ENCODE assay signal across 8 mouse cellular contexts in genomic region chr19:41911178-41912073, GRCm38 (mm10). TPM values are rescaled to one million over a fixed set of nuclear protein-coding genes. Genes with fewer than 3 reads are reported as not detected.
A peak's percentile ranks its signal among the peaks of the same experiment; 100 is the strongest.
DNase-seq lines count a peak whose midpoint lies in the region; ATAC-seq and TF ChIP-seq lines count a peak whose summit lies in the region.

Pgam1 (plus strand) TSS chr19:41911923.

- TF ChIP-seq EP300 in ES-Bruce4 (IDR thresholded peaks at IDR 0.05; ENCODE audit: insufficient read depth, low read depth, low read length) = peak; percentile 82; the same call in 1 of the 2 replicates
- no peak; the same call in 1 of the 2 replicates for TF ChIP-seq EP300 in liver, postnatal 0 days (IDR thresholded peaks at IDR 0.05; ENCODE audit: low read depth)

- peak; percentile 89 for ATAC-seq in cerebellum, adult (ENCODE audit: insufficient number of reproducible peaks, low FRiP score, low TSS enrichment)
- ATAC-seq in forebrain, embryonic 13.5 days = peak; percentile 96
- ATAC-seq in liver, postnatal 0 days = peak; percentile 94
- peak; percentile 93 for ATAC-seq in neural tube, embryonic 14.5 days (ENCODE audit: low read depth)

- no peaks in the 10 kb centered on the region for H3K9me3 ChIP-seq in ES-Bruce4 (replicated peaks; ENCODE audit: control insufficient read depth, insufficient read depth, low read length, poor library complexity, severe bottlenecking)
- H3K9me3 ChIP-seq in forebrain, embryonic 13.5 days (replicated peaks) = no peaks in the 10 kb centered on the region
- no peaks in the 10 kb centered on the region for H3K9me3 ChIP-seq in liver, postnatal 0 days (ENCODE audit: low read length)
- H3K9me3 ChIP-seq in neural tube, embryonic 14.5 days (ENCODE audit: control insufficient read depth, low read length) = no peaks in the 10 kb centered on the region

- peak within 1 kb of the TSS; percentile 90 for H3K9ac ChIP-seq in ES-Bruce4 (ENCODE audit: low read depth, poor library complexity, severe bottlenecking)
- H3K9ac ChIP-seq in forebrain, embryonic 13.5 days = peak within 1 kb of the TSS; percentile 89
- peak within 1 kb of the TSS; percentile 87 for H3K9ac ChIP-seq in liver, postnatal 0 days (replicated peaks)
- H3K9ac ChIP-seq in neural tube, embryonic 14.5 days (replicated peaks; ENCODE audit: low read depth, low read length) = peak within 1 kb of the TSS; percentile 74

- peak within 1 kb of the TSS; percentile 88 for H3K27ac ChIP-seq in ES-Bruce4 (ENCODE audit: insufficient read depth, low read length)
- H3K27ac ChIP-seq in forebrain, embryonic 13.5 days = peak within 1 kb of the TSS; percentile 80
- peak within 1 kb of the TSS; percentile 92 for H3K27ac ChIP-seq in liver, postnatal 0 days (ENCODE audit: low read depth)
- H3K27ac ChIP-seq in neural tube, embryonic 14.5 days (ENCODE audit: low read depth, low read length) = peak within 1 kb of the TSS; percentile 82

- peaks cover 23% of the 10 kb centered on the region for H3K36me3 ChIP-seq in ES-Bruce4 (ENCODE audit: control insufficient read depth, insufficient read depth, low read length, poor library complexity, severe bottlenecking)
- peaks cover 11% of the 10 kb centered on the region for H3K36me3 ChIP-seq in forebrain, embryonic 13.5 days (ENCODE audit: poor library complexity, severe bottlenecking)
- H3K36me3 ChIP-seq in liver, postnatal 0 days (replicated peaks; ENCODE audit: insufficient read depth, low read length) = peaks cover 19% of the 10 kb centered on the region
- peaks cover 4% of the 10 kb centered on the region; the same call in 1 of the 2 replicates for H3K36me3 ChIP-seq in neural tube, embryonic 14.5 days (ENCODE audit: control insufficient read depth, insufficient read depth, low read length)

- TF ChIP-seq POLR2A in ES-Bruce4 (IDR thresholded peaks at IDR 0.05; ENCODE audit: insufficient read depth, low read length) = peak; percentile 92

- H3K27me3 ChIP-seq in ES-Bruce4 (ENCODE audit: control insufficient read depth, insufficient read depth, low read length, poor library complexity, severe bottlenecking) = no peaks in the 10 kb centered on the region
- no peaks in the 10 kb centered on the region for H3K27me3 ChIP-seq in forebrain, embryonic 13.5 days
- no peaks in the 10 kb centered on the region for H3K27me3 ChIP-seq in liver, postnatal 0 days (ENCODE audit: insufficient read depth, low read length)
- no peaks in the 10 kb centered on the region for H3K27me3 ChIP-seq in neural tube, embryonic 14.5 days (ENCODE audit: control insufficient read depth, insufficient read depth, low read length)

- H3K4me3 ChIP-seq in ES-Bruce4 (ENCODE audit: low read depth, low read length) = peak within 1 kb of the TSS; percentile 86
- peak within 1 kb of the TSS; percentile 97 for H3K4me3 ChIP-seq in forebrain, embryonic 13.5 days
- peak within 1 kb of the TSS; percentile 94 for H3K4me3 ChIP-seq in liver, postnatal 0 days (ENCODE audit: low read depth, low read length)
- H3K4me3 ChIP-seq in neural tube, embryonic 14.5 days (ENCODE audit: low read depth, low read length) = peak within 1 kb of the TSS; percentile 95

- 6% methylated on average over 53 of the region's 54 CpGs for WGBS in forebrain, embryonic 13.5 days
- WGBS in large intestine, adult 2 months = 2% methylated on average over 54 of the region's 54 CpGs
- WGBS in liver, postnatal 0 days (ENCODE audit: insufficient replicate concordance) = 3% methylated on average over 54 of the region's 54 CpGs
- 6% methylated on average over 54 of the region's 54 CpGs for WGBS in neural tube, embryonic 14.5 days

- H3K4me1 ChIP-seq in ES-Bruce4 (ENCODE audit: control insufficient read depth, insufficient read depth, low read length) = no peaks in the 10 kb centered on the region
- peaks cover 20% of the 10 kb centered on the region for H3K4me1 ChIP-seq in forebrain, embryonic 13.5 days
- H3K4me1 ChIP-seq in liver, postnatal 0 days (ENCODE audit: insufficient read depth) = peaks cover 62% of the 10 kb centered on the region
- peaks cover 14% of the 10 kb centered on the region for H3K4me1 ChIP-seq in neural tube, embryonic 14.5 days (ENCODE audit: control insufficient read depth, insufficient read depth, low read length)

- no peak for TF ChIP-seq CTCF in ES-Bruce4 (IDR thresholded peaks at IDR 0.05; ENCODE audit: low read depth, low read length)
- 0 out of 2 replicates have a peak, but pooled peaks have one; percentile 8 for TF ChIP-seq CTCF in liver, postnatal 0 days (IDR thresholded peaks at IDR 0.05; ENCODE audit: low read depth)

- intact Hi-C loops in heart, postnatal 10 days (cut with DNase I) = loop anchor here (2.0 to 5.0 kb wide), 4 partner anchors 15 to 116 kb away; partner anchors contain the start of genes Exosc1, Mms19, Rrp12 and Ubtd1

- peak; percentile 96 to 97 for DNase-seq in heart, postnatal 10 days
- DNase-seq in large intestine, adult 2 months (ENCODE audit: low read depth, low spot score) = peak; percentile 89
- peak; percentile 99 for DNase-seq in liver, postnatal 0 days
- DNase-seq in testis, postnatal 10 days (ENCODE audit: low spot score) = peak; percentile 98

- H3K4me2 ChIP-seq in forebrain, embryonic 13.5 days = peak within 1 kb of the TSS; percentile 96
- H3K4me2 ChIP-seq in liver, postnatal 0 days (ENCODE audit: low read depth, low read length) = peak within 1 kb of the TSS; percentile 96
- peak within 1 kb of the TSS; percentile 98 for H3K4me2 ChIP-seq in neural tube, embryonic 14.5 days (ENCODE audit: low read depth, low read length)

RNA-seq across cellular contexts. Expression of gene Pgam1, which starts in this region (rescaled TPM):
- 668 and 681 TPM in 2 replicates for polyA plus RNA-seq in ES-Bruce4 (2011; ENCODE audit: insufficient read depth, insufficient read length, low read depth, missing spikeins)
- 505 and 567 TPM in 2 replicates for polyA plus RNA-seq in forebrain, embryonic 13.5 days (2015; fragmentation: Nextera tagmentation; extraction: Ambion mirVana)
- total RNA-seq in heart, postnatal 10 days (2021) = 100 to 1,000 TPM; 116 to 154 TPM
- polyA plus RNA-seq in large intestine, adult 2 months (2012; rRNA removed) = 211 and 297 TPM in 2 replicates
- polyA plus RNA-seq in liver, postnatal 0 days (2015; fragmentation: Nextera tagmentation; extraction: Ambion mirVana) = 153 and 183 TPM in 2 replicates
- polyA plus RNA-seq in neural tube, embryonic 14.5 days (2014; fragmentation: Nextera tagmentation; extraction: Ambion mirVana) = 521 and 528 TPM in 2 replicates

Comparison
In these comparisons a context has a peak if more than half of its experiments do, and no peak if none do; other contexts are left out.
1. Peak in every context shown above with its lines: DNase-seq, ATAC-seq, H3K4me3 ChIP-seq and H3K27ac ChIP-seq.